Mouse (Mus musculus) liver, embryonic 11.5 days (tissue): ENCODE data around the gene Fbxl16. TPM values are rescaled to one million over a fixed set of nuclear protein-coding genes. Genes with fewer than 3 reads are reported as not detected.

ENCODE experiments used
- ATAC-seq: fragments of 200-750 bp; cut with Nextera tagmentation; replicated peaks from 2 replicates; pipeline ENCODE4 v1.8.0; 2017; ENCODE audit warnings: moderate number of reproducible peaks, mild to moderate bottlenecking, moderate TSS enrichment, moderate library complexity; ENCODE audit not compliant: low FRiP score
- DNase-seq: peaks from one replicate; pipeline ENCODE4 v3.0.0-alpha.2; 2017; ENCODE audit warnings: low spot score
- H3K27ac ChIP-seq: fragments of 300-500 bp; sonication (generic); 2 replicates; pipeline ENCODE4 v1.5.1; 2014; ENCODE audit warnings: mild to moderate bottlenecking, low read depth, low read length, control low read depth
- H3K27me3 ChIP-seq: fragments of 300-500 bp; sonication (generic); replicated peaks from 2 replicates; pipeline ENCODE4 v1.6.1; 2014; ENCODE audit warnings: low read length, mixed read lengths; ENCODE audit not compliant: control insufficient read depth, insufficient read depth
- H3K36me3 ChIP-seq: fragments of 300-500 bp; sonication (generic); 2 replicates; pipeline ENCODE4 v1.6.1; 2014; ENCODE audit warnings: mild to moderate bottlenecking, low read length, moderate library complexity, mixed read lengths; ENCODE audit not compliant: control insufficient read depth, insufficient read depth
- H3K4me1 ChIP-seq: fragments of 300-500 bp; sonication (generic); replicated peaks from 2 replicates; pipeline ENCODE4 v1.6.1; 2014; ENCODE audit warnings: low read length, mixed read lengths; ENCODE audit not compliant: control insufficient read depth, insufficient read depth
- H3K4me2 ChIP-seq: fragments of 300-500 bp; sonication (generic); 2 replicates; pipeline ENCODE4 v1.6.1; 2014; ENCODE audit warnings: mild to moderate bottlenecking, control low read depth, moderate library complexity
- H3K4me3 ChIP-seq: fragments of 300-500 bp; sonication (generic); 2 replicates; pipeline ENCODE4 v1.5.1; 2014; ENCODE audit warnings: low read depth, low read length, control low read depth
- H3K9ac ChIP-seq: fragments of 300-500 bp; sonication (generic); 2 replicates; pipeline ENCODE4 v1.6.1; 2014; ENCODE audit warnings: low read depth, low read length, control low read depth
- H3K9me3 ChIP-seq: fragments of 300-500 bp; sonication (generic); 2 replicates; pipeline ENCODE4 v1.6.1; 2016; ENCODE audit warnings: low read length, inconsistent platforms, mixed read lengths; ENCODE audit not compliant: control insufficient read depth
- WGBS: fragments of 180-500 bp; shearing (Covaris S2); extraction: QIAGEN DNeasy Blood & Tissue Kit; methylation state at CpG from one replicate; pipeline ENCODE4 v1.1.7; 2014; 5-methylcytosine and 5-hydroxymethylcytosine counted together
- polyA plus RNA-seq: library from polyadenylated mRNA; unstranded; fragments of >200 nt; fragmentation: Nextera tagmentation; extraction: Ambion mirVana; gene quantifications from 2 replicates; pipeline ENCODE4 v1.2.1, GENCODE M21; 2014

Gene Fbxl16
- polyA plus RNA-seq, 1 experiment from 2014 or later: 0.99 TPM

- WGBS: 8% methylated on average over 46 of the region's 46 CpGs
- Histone ChIP-seq H3K4me1 (peaks cover 2% of the 10 kb centered on the region), H3K4me2 (peak overlapping the region; percentile 37), H3K9me3 (no peaks in the 10 kb centered on the region), H3K4me3 (peak overlapping the region; percentile 14), H3K27ac (no peak overlapping the region), H3K9ac (no peak overlapping the region), H3K27me3 (peaks cover 63% of the 10 kb centered on the region), H3K36me3 (no peaks in the 10 kb centered on the region)
- ATAC-seq: no peak
- no peak for DNase-seq
Measured at GRCm38 (mm10) chr17:25818851-25819780, 10.2 kb downstream of the Fbxl16 start.

GRCm38 (mm10) chr17:25823452-25823851 is 14.6 kb downstream of the Fbxl16 start, which contains the start of gene Wdr24:
TSS of gene Wdr24 (plus strand) at chr17:25823627.
- peak within 1 kb of the TSS; percentile 57; the same call in 1 of the 2 replicates for H3K27ac ChIP-seq
- H3K4me1 ChIP-seq: peaks cover 21% of the 10 kb centered on the region
- H3K9ac ChIP-seq: peak within 1 kb of the TSS; percentile 81
- peaks cover 20% of the 10 kb centered on the region for H3K36me3 ChIP-seq
- DNase-seq (peak; percentile 70), ATAC-seq (peak; percentile 76)
- H3K9me3 ChIP-seq: no peaks in the 10 kb centered on the region
- H3K27me3 ChIP-seq: peaks cover 29% of the 10 kb centered on the region
- WGBS: under 1% methylated on average over 18 of the region's 18 CpGs
- H3K4me3 ChIP-seq: peak within 1 kb of the TSS; percentile 84
- H3K4me2 ChIP-seq: peak within 1 kb of the TSS; percentile 89

- Histone ChIP-seq H3K4me2 (peak overlapping the region; percentile 89), H3K9ac (peak overlapping the region; percentile 81), H3K27ac (no peak overlapping the region), H3K27me3 (peaks cover 18% of the 10 kb centered on the region), H3K4me3 (peak overlapping the region; percentile 84), H3K9me3 (no peaks in the 10 kb centered on the region), H3K36me3 (peaks cover 20% of the 10 kb centered on the region), H3K4me1 (peaks cover 23% of the 10 kb centered on the region)
- 56% methylated on average over 17 of the region's 17 CpGs for WGBS
- ATAC-seq (no peak; the same call in 1 of the 2 replicates), DNase-seq (no peak)
Measured at GRCm38 (mm10) chr17:25824362-25825142, 15.7 kb downstream of the Fbxl16 start.

GRCm38 (mm10) chr17:25825311-25825710 is 16.4 kb downstream of the Fbxl16 start:
- H3K4me2 ChIP-seq: peak overlapping the region; percentile 89
- WGBS: 84% methylated on average over 6 of the region's 6 CpGs
- H3K27me3 ChIP-seq: peaks cover 10% of the 10 kb centered on the region
- H3K27ac ChIP-seq: peak overlapping the region; percentile 16; the same call in 1 of the 2 replicates
- peaks cover 31% of the 10 kb centered on the region for H3K4me1 ChIP-seq
- 0 out of 2 replicates have a peak overlapping the region, but pooled peaks have one; percentile 18 for H3K9ac ChIP-seq
- peaks cover 25% of the 10 kb centered on the region for H3K36me3 ChIP-seq
- H3K4me3 ChIP-seq: peak overlapping the region; percentile 84
- no peak for DNase-seq
- no peak for ATAC-seq
- H3K9me3 ChIP-seq: no peaks in the 10 kb centered on the region

- H3K9ac ChIP-seq: no peak overlapping the region
- peaks cover 5% of the 10 kb centered on the region; the same call in 1 of the 2 replicates for H3K27me3 ChIP-seq
- H3K36me3 ChIP-seq: peaks cover 33% of the 10 kb centered on the region
- H3K4me2 ChIP-seq: no peak overlapping the region
- 93% methylated on average over 27 of the region's 27 CpGs for WGBS
- H3K4me3 ChIP-seq: no peak overlapping the region
- H3K4me1 ChIP-seq: peaks cover 37% of the 10 kb centered on the region
- no peak overlapping the region for H3K27ac ChIP-seq
- DNase-seq: no peak
- H3K9me3 ChIP-seq: no peaks in the 10 kb centered on the region
- no peak for ATAC-seq
Measured at GRCm38 (mm10) chr17:25825984-25826570, 17.2 kb downstream of the Fbxl16 start.

- WGBS: 94% methylated on average over 13 of the region's 13 CpGs
Measured at GRCm38 (mm10) chr17:25827011-25827410, 18.1 kb downstream of the Fbxl16 start.

GRCm38 (mm10) chr17:25827546-25828222 is 18.8 kb downstream of the Fbxl16 start:
- Histone ChIP-seq H3K9ac (no peak overlapping the region), H3K4me2 (no peak overlapping the region; the same call in 1 of the 2 replicates), H3K4me1 (peaks cover 47% of the 10 kb centered on the region), H3K27me3 (no peaks in the 10 kb centered on the region), H3K36me3 (peaks cover 42% of the 10 kb centered on the region), H3K27ac (0 out of 2 replicates have a peak overlapping the region, but pooled peaks have one; percentile 82), H3K4me3 (no peak overlapping the region), H3K9me3 (no peaks in the 10 kb centered on the region)
- DNase-seq (no peak), ATAC-seq (no peak)
- WGBS: 95% methylated on average over 22 of the region's 22 CpGs

More at GRCm38 (mm10) chr17:25827011-25827410, 18.1 kb downstream of the Fbxl16 start:
- H3K36me3 ChIP-seq: peaks cover 41% of the 10 kb centered on the region
- DNase-seq (no peak), ATAC-seq (no peak)
- peaks cover under 1% of the 10 kb centered on the region; the same call in 1 of the 2 replicates for H3K27me3 ChIP-seq
- H3K4me1 ChIP-seq: peaks cover 46% of the 10 kb centered on the region
- no peak overlapping the region for H3K27ac ChIP-seq
- no peaks in the 10 kb centered on the region for H3K9me3 ChIP-seq
- H3K4me3 ChIP-seq: no peak overlapping the region
- no peak overlapping the region for H3K9ac ChIP-seq
- no peak overlapping the region for H3K4me2 ChIP-seq
